Mouse (Mus musculus): ENCODE results near the gene Snx30.
A peak's percentile ranks its signal among the peaks of the same experiment; 100 is the strongest.

Gene Snx30

GRCm38 (mm10) chr4:59823470-59823869 lies 17.8 kb downstream of the Snx30 start:
- DNase-seq (ENCODE audit: low read depth, low spot score), result no peak

GRCm38 (mm10) chr4:59824860-59825259 lies 19.2 kb downstream of the Snx30 start:
- DNase-seq (ENCODE audit: low read depth, low spot score), result no peak

GRCm38 (mm10) chr4:59825634-59826033 lies 20.0 kb downstream of the Snx30 start:
- DNase-seq (ENCODE audit: low read depth, low spot score), result no peak

- no peak for DNase-seq (ENCODE audit: low read depth, low spot score)
These were observed 20.7 kb downstream of the Snx30 start for GRCm38 (mm10) chr4:59826381-59826780.

GRCm38 (mm10) chr4:59829072-59829471 lies 23.4 kb downstream of the Snx30 start:
- no peak for DNase-seq (ENCODE audit: low read depth, low spot score)

GRCm38 (mm10) chr4:59831038-59831437 lies 25.4 kb downstream of the Snx30 start:
- DNase-seq (ENCODE audit: low read depth, low spot score), result no peak

- no peak for DNase-seq (ENCODE audit: low read depth, low spot score)
These were observed 27.2 kb downstream of the Snx30 start for GRCm38 (mm10) chr4:59832810-59833209.

GRCm38 (mm10) chr4:59837659-59838058 lies 32.0 kb downstream of the Snx30 start:
- no peak for DNase-seq (ENCODE audit: low read depth, low spot score)

GRCm38 (mm10) chr4:59844460-59845244 lies 39.0 kb downstream of the Snx30 start:
- DNase-seq (ENCODE audit: low read depth, low spot score), result no peak

- DNase-seq (ENCODE audit: low read depth, low spot score), result no peak
These were observed 39.6 kb downstream of the Snx30 start for GRCm38 (mm10) chr4:59845245-59845637.

GRCm38 (mm10) chr4:59847447-59847846 lies 41.8 kb downstream of the Snx30 start:
- no peak for DNase-seq (ENCODE audit: low read depth, low spot score)

GRCm38 (mm10) chr4:59850181-59850580 lies 44.5 kb downstream of the Snx30 start:
- peak; percentile 77 for DNase-seq (ENCODE audit: low read depth, low spot score)

GRCm38 (mm10) chr4:59850886-59851623 lies 45.4 kb downstream of the Snx30 start:
- DNase-seq (ENCODE audit: low read depth, low spot score), result no peak

GRCm38 (mm10) chr4:59853155-59853554 lies 47.5 kb downstream of the Snx30 start:
- no peak for DNase-seq (ENCODE audit: low read depth, low spot score)

GRCm38 (mm10) chr4:59859693-59860425 lies 54.2 kb downstream of the Snx30 start:
- peak; percentile 76 for DNase-seq (ENCODE audit: low read depth, low spot score)

- no peak for DNase-seq (ENCODE audit: low read depth, low spot score)
These were observed 54.8 kb downstream of the Snx30 start for GRCm38 (mm10) chr4:59860431-59860830.

- DNase-seq (ENCODE audit: low read depth, low spot score), result no peak
These were observed 56.2 kb downstream of the Snx30 start for GRCm38 (mm10) chr4:59861871-59862270.

- DNase-seq (ENCODE audit: low read depth, low spot score), result no peak
These were observed 56.7 kb downstream of the Snx30 start for GRCm38 (mm10) chr4:59862335-59862734.

- peak; percentile 44 for DNase-seq (ENCODE audit: low read depth, low spot score)
These were observed 58.2 kb downstream of the Snx30 start for GRCm38 (mm10) chr4:59863869-59864268.

GRCm38 (mm10) chr4:59868086-59868485 lies 62.4 kb downstream of the Snx30 start:
- DNase-seq (ENCODE audit: low read depth, low spot score), result no peak

GRCm38 (mm10) chr4:59869488-59870057 lies 63.9 kb downstream of the Snx30 start:
- no peak for DNase-seq (ENCODE audit: low read depth, low spot score)

- no peak for DNase-seq (ENCODE audit: low read depth, low spot score)
These were observed 64.8 kb downstream of the Snx30 start for GRCm38 (mm10) chr4:59870433-59870832.

All from R1 (cell line).